Mouse (Mus musculus) midbrain, embryonic 10.5 days (tissue): Measurements from ENCODE around the gene Gm4064. TPM values are rescaled to one million over a fixed set of nuclear protein-coding genes. Genes with fewer than 3 reads are reported as not detected.
"Not testable (repeated sequence)": the region's sequence is repeated elsewhere in the genome, so short reads cannot be mapped to it uniquely, and the experiment has no call there.

Experiments
- DNase-seq: peaks from one replicate; pipeline ENCODE4 v3.0.0-alpha.2; 2017; ENCODE audit warnings: low spot score
- H3K27ac ChIP-seq: fragments of 300-500 bp; sonication (generic); replicated peaks from 2 replicates; pipeline ENCODE4 v1.5.1; 2016; ENCODE audit warnings: mild to moderate bottlenecking
- H3K27me3 ChIP-seq: fragments of 300-500 bp; sonication (generic); 2 replicates; pipeline ENCODE4 v1.6.1; 2016; ENCODE audit warnings: low read depth, mild to moderate bottlenecking; ENCODE audit not compliant: poor library complexity, severe bottlenecking
- H3K36me3 ChIP-seq: fragments of 300-500 bp; sonication (generic); 2 replicates; pipeline ENCODE4 v1.6.1; 2016; ENCODE audit warnings: mild to moderate bottlenecking, moderate library complexity
- H3K4me1 ChIP-seq: fragments of 300-500 bp; sonication (generic); 2 replicates; pipeline ENCODE4 v1.6.1; 2016
- H3K4me3 ChIP-seq: fragments of 300-500 bp; sonication (generic); 2 replicates; pipeline ENCODE4 v1.5.1; 2016; ENCODE audit warnings: mild to moderate bottlenecking, moderate library complexity
- H3K9me3 ChIP-seq: fragments of 300-500 bp; sonication (generic); replicated peaks from 2 replicates; pipeline ENCODE4 v1.6.1; 2016; ENCODE audit warnings: mild to moderate bottlenecking
- WGBS: fragments of 180-500 bp; shearing (Covaris S2); methylation state at CpG from one replicate; pipeline ENCODE4 v1.1.7; 2016; 5-methylcytosine and 5-hydroxymethylcytosine counted together
- polyA plus RNA-seq: library from polyadenylated mRNA; unstranded; fragments of >200 nt; fragmentation: Nextera tagmentation; extraction: Ambion mirVana; gene quantifications from 2 replicates; pipeline ENCODE4 v1.2.1, GENCODE M21; 2016

Gene Gm4064
- not detected in 2 replicates for polyA plus RNA-seq

- not testable (repeated sequence) for H3K36me3 ChIP-seq, H3K4me1 ChIP-seq, H3K9me3 ChIP-seq, H3K27ac ChIP-seq, DNase-seq, H3K27me3 ChIP-seq, H3K4me3 ChIP-seq
- no CpG with 5 or more reads among the region's 8 CpGs for WGBS
Measured at GRCm38 (mm10) chrY:2796105-2796504, at the start of gene Gm4064. Gene Gm4064 (minus strand): TSS chrY:2796205.

GRCm38 (mm10) chrY:2830380-2830779 lies 34.4 kb upstream of the Gm4064 start, which contains the start of the genes Rbmy and Gm10256:
Gene Rbmy (plus strand): TSS chrY:2830680.
Gene Gm10256 (plus strand): TSS chrY:2830699.
- H3K27ac ChIP-seq, H3K27me3 ChIP-seq, H3K4me3 ChIP-seq, DNase-seq, H3K36me3 ChIP-seq, H3K9me3 ChIP-seq, H3K4me1 ChIP-seq: not testable (repeated sequence)
- WGBS: no CpG with 5 or more reads among the region's 9 CpGs

Other genes with a start within 250 kb of the Gm4064 start
- not detected in 2 replicates for gene H2al2c, start 197.1 kb downstream of the Gm4064 start, polyA plus RNA-seq
- gene Sry, start 132.5 kb downstream of the Gm4064 start, polyA plus RNA-seq: not detected in 2 replicates
- not detected in 2 replicates for gene H2al2b, start 75.5 kb downstream of the Gm4064 start, polyA plus RNA-seq
- not detected in 2 replicates for gene Rbmy, start 34.5 kb upstream of the Gm4064 start, polyA plus RNA-seq
- gene Gm10256, start 34.5 kb upstream of the Gm4064 start, polyA plus RNA-seq: not detected in 2 replicates
- not detected in 2 replicates for gene Gm10352, start 104.8 kb upstream of the Gm4064 start, polyA plus RNA-seq
- gene Gm29289, start 136.4 kb upstream of the Gm4064 start, polyA plus RNA-seq: not detected in 2 replicates